Mouse (Mus musculus) cerebellum, adult 8-10 months (tissue): ENCODE measurements around the gene Gnat1.
A peak's percentile ranks its signal among the peaks of the same experiment; 100 is the strongest.

Experiments
- DNase-seq: peaks from one replicate; pipeline ENCODE4 v3.0.0; 2022

Gene Gnat1

GRCm38 (mm10) chr9:107643544-107644214 lies 35.8 kb downstream of the Gnat1 start:
- DNase-seq, result no peak

DNA sequence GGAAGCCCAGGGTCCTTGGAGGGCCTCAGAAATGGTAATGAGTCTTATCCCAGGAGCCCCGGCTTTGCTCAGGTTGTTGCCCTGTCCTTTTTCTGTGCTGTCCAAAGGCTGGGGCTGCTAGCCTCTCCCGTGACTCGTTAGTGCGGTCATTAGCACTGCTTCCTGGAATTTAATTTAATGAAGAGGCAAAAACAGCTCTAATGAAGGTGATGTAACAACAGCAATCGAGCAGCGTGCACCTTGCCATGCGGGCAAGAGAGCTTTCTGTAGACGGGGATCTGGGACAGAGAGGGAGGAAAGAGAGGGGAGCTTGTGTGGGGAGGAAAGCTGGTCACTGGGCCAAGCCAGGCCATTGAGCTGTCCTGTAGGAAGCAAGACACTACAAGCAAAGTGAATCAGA lies 37.8 kb downstream of the Gnat1 start:
- DNase-seq, result no peak

DNA sequence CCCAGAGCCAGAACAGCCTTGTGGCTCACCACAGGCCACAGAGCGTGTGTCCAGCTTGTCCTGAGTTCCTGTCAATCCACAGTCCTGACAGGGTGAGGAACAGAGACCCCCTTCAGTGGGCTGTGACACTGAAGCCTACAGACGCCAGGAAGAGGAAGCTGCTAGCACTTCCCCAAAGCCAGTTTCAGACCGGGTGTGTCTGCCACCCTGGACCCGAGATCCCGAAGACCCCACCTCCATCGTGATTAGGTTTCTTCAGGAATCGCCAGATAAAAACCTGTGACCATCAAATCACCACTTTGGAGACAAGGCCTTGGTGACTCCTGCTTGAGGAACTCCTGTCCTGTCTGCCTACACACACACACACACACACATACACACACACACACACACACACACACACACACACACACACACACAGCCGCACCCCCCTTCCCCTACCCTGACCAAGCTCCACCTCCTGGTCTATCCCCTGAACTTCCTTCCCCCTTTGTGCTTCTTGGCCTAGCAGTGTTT lies 39.2 kb downstream of the Gnat1 start:
- DNase-seq, result no peak

DNA sequence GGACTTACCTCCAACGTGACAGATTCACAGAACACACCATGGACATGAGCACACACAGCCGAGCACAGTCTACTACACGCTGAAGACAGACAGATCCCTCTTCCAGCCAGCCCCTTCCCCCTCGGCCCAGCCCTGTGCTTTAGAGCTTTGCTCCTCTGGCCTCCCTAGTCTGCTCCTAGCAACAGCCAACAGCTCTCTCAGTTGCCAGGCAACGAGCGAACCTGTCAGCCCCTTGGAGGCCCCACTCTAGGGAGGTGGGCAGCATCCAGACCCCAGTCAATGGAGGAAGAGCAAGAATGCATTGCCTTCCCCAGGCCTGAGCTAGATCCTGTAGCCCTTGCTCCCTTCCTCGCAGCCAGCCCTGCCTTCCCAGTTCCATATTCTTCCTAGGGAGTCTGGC lies 42.4 kb downstream of the Gnat1 start:
- no peak for DNase-seq

- DNase-seq, result peak; percentile 94
These were observed 44.1 kb downstream of the Gnat1 start, which contains the start of gene Gnai2 for GRCm38 (mm10) chr9:107635279-107636028. Gnai2 (minus strand) TSS chr9:107635367.

DNA sequence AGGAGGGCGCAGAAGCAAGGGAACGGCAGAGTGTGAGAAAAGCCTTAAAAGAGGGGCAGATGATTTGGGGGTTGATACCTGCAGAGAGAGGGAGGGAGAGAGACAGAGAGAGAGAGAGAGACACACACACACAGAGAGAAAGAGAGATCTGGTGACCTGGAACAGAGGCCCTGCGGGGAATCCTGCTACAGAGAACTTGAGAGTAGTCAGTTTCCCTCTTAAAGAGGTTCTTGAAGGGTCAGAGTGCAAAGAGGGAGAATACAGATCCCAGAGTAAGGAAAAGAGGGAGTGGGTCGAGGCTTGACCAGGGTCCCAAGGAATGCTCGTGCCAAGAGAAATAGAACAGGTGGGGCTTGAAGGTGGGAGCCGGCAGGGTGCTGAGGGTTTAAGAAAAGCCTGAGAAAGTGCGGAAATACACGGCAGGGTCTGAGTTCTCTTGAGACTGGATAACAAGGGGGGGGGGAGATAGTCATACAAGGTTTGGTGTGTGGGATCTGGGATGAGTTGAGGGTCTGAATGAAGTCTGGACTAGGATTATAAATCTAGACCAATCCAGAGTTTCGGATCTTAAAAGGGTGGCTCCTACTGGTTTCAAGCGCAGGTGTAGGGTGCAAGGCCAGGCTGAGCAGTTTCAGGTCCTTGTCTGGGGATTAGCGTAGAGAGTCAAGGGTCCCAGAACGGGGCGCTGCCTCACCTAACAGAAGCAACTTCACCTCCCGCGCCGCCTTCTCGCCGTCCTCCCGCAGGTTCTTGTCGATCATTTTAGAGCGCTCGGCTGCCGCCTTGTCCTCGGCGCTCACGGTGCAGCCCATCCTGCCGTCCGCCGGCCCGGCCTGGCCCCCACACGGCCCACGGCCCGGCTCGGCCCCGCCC lies 44.9 kb downstream of the Gnat1 start:
- no peak for DNase-seq

GRCm38 (mm10) chr9:107633661-107634405 lies 45.7 kb downstream of the Gnat1 start:
- no peak for DNase-seq

DNA sequence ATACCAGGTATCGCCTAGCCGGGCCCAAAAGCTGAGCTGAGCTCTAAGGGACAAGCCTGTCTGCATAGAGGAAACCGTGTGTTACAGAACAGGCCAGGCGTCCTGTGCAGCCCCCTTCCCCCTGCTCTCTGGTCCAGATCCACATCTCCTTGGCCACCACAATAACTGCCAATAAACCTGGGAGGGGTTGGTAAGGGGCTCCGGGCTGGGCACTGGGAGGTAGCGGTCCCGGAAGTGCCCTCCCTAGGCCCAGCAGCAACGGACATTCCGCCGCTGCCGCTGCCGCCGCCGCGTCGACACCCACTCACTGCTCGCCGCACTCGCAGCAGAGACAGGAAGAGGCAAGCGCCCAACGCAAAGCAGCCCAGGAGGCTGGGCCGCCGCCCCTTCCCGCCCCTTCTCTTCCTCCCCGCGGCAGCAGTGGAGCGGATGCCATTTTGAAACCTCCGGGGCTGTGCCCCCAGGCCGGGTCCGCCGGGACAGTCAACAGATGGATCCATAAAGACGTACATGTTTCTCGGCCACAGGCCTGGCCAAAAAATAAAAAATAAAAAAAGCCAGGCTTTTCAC lies 46.3 kb downstream of the Gnat1 start:
- no peak for DNase-seq

DNA sequence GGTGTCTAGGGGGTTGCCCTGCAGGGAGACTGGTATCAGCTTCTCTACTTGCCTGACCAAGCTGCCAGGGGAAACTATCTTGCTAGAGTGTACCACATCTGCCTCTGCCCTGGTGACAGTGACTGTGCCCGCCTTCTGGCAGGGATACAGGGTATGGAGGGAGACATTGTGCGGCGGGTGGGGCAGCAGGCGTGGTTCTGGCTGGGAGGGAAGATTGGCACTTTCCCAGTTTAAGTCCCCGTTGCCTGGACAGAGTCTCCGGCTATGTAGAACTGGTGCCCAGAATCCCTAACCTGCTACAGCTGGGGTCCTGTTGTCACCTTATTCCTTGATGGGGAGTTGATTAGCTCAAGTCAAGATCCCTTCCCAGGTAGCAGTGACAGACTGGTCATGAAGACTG lies 47.0 kb downstream of the Gnat1 start:
- no peak for DNase-seq

DNA sequence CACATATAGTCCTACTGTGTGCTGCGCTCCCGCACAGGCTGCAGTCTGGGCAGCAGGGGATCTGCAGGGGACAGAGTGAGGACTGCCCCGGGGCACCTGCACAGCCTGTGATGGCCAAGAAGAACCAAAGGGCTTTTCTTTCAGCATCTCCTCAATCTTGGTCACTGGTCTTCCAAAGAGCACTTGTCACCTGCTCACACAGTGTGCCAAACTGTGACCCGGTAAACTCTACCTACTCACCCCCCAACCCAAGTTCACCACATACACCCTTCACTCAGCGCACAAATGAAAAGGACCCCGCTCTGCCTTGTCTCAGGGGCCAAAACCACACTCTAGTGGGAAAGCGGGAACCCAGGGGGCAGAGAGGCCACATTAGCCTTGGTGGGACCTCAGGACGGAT lies 47.7 kb downstream of the Gnat1 start:
- DNase-seq, result no peak

GRCm38 (mm10) chr9:107631311-107631826 lies 48.1 kb downstream of the Gnat1 start:
- no peak for DNase-seq

GRCm38 (mm10) chr9:107630576-107630975 lies 48.9 kb downstream of the Gnat1 start:
- DNase-seq, result no peak

DNA sequence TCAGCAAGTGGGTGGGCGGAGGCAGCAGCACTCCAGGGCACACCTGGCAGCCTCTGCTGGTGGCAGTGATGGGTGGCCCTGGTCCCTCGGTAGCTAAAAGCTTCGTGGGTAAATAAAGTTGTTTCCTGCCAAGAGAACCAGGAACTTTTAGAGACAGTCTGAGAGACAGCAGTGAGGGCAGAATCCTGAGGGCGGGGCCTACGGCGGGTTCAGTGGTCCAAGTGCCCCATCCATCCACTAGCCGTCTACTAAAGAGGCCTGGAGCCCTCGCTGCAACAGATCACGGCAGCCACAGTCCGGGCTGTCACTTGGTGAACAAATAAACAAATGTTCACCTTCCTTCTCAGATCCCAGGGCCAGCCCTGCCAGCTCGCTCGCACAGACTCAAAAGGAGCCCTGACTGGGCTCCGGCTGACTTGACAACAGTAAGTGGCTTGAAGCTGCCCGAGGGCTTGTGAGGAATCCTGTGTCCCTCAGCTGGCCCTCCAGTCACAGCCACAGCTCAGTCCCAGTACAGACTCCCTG lies 49.5 kb downstream of the Gnat1 start:
- no peak for DNase-seq

DNA sequence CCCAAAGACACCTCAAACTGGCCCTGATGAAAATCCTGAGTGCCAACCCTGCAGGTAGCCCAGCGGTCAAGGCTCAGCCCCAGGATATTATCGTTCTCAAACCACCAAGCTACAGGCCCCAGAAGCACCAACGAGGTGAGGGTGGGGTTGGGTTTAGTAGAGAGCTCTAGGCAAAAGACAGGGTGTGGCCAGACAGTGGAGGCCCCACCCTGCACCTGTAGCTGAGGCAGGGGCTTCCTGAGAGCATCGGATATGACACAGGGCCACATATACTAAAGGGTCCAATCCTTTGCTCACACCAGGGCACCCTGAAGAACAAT lies 50.1 kb downstream of the Gnat1 start:
- no peak for DNase-seq

GRCm38 (mm10) chr9:107628721-107629410 lies 50.6 kb downstream of the Gnat1 start:
- no peak for DNase-seq

GRCm38 (mm10) chr9:107627387-107628255 lies 51.9 kb downstream of the Gnat1 start:
- no peak for DNase-seq

GRCm38 (mm10) chr9:107626844-107627277 lies 52.7 kb downstream of the Gnat1 start:
- peak; percentile 74 for DNase-seq

GRCm38 (mm10) chr9:107626158-107626843 lies 53.2 kb downstream of the Gnat1 start:
- DNase-seq, result no peak

DNA sequence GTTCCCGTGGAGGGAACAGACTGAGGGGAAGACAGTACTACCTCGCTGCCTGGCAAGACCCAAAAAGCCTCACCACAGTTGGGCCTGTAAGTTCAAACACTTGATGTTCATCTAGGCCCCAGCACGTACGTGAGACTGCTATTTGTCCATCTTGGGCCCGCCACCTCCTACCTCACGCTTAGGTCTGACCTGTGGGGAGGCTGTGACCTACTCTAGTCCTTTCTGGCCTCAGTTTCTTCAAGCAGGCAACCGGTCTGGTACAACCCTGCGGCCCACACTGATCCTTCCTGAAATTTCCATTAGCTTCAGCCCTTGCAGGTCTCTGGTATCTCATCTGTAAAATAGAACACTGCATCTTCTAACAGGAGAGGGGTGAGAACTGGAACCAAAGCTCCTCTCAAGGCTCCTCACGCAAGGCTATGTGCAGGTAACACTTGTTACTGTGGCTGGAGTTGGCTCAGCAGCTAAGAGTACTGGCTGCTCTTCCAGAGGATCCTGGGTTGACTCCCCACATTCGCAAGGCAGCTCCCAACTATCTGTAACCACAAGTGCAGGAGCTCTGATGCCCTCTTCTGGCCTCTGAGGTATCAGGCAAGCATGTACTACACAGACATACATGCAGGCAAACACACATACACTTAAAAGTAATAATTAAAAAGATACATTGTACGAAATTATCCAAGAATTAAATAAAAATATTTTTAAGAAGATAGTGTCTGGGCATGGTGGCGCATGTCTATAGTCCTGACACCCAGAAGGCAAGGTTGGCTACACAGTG lies 54.0 kb downstream of the Gnat1 start:
- DNase-seq, result no peak
